8 mouse cellular contexts compared by ENCODE assay signal in the genomic region with DNA sequence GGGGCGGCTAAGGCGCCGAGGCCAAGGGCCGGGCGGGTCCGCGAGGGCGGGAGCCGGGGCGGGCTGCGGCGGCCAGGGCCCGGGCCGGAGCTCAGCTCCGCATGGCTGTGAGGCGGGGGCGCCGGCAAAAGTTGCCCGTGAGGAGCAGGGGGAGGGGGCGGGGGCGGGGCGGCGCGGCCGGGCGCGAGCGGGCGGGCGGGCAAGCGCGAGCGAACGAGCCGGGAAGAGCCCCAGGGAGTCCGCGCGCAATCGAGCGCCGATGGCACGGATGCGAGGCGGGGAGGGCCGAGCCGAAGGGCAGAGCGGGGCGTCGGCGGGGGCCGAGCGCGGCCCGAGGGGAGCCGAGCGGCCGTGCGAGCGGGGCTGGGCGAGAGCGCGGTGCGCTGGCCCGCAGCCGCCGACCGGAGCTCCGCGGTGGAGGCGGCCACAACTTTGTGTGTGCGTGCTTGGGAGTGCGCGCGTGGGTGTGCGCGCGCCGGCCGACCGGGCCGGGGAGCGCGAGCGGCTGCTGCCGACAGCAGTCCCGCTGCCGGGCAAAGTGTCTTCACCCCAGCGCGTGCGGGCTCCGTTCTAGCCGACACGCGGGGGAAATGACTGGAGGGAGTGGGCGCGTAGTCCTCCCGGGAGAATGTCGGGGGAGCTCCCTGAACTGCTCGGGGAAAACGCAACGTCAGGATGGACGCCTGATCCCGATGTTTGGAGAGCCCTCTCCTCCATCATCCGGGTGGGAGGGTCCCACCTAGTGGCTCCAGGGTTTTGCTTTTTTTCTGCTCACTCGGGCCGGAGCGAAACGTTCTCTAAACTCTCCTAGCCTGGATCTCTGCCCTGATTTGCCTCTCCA. TPM values are rescaled to one million over a fixed set of nuclear protein-coding genes. Genes with fewer than 3 reads are reported as not detected.
DNase-seq lines count a peak whose midpoint lies in the region; ATAC-seq and TF ChIP-seq lines count a peak whose summit lies in the region.

TSS of gene Hipk2 (minus strand) at position 95 of the 841 bp plus-strand sequence.

- H3K9me3 ChIP-seq in heart, embryonic 13.5 days, result no peaks in the 10 kb centered on the region
- H3K9me3 ChIP-seq in kidney, postnatal 0 days (replicated peaks; ENCODE audit: low read length), result no peaks in the 10 kb centered on the region
- H3K9me3 ChIP-seq in liver, embryonic 12.5 days (replicated peaks), result no peaks in the 10 kb centered on the region
- no peaks in the 10 kb centered on the region for H3K9me3 ChIP-seq in stomach, embryonic 14.5 days (ENCODE audit: control insufficient read depth, low read depth, low read length)

- H3K4me3 ChIP-seq in heart, embryonic 13.5 days, result peak within 1 kb of the TSS; percentile 100
- H3K4me3 ChIP-seq in kidney, postnatal 0 days (replicated peaks; ENCODE audit: low read depth, low read length), result peak within 1 kb of the TSS; percentile 100
- peak within 1 kb of the TSS; percentile 100 for H3K4me3 ChIP-seq in liver, embryonic 12.5 days
- peak within 1 kb of the TSS; percentile 67 for H3K4me3 ChIP-seq in stomach, embryonic 14.5 days (ENCODE audit: low read depth, low read length)

- H3K27ac ChIP-seq in heart, embryonic 13.5 days (replicated peaks), result peak within 1 kb of the TSS; percentile 91
- peak within 1 kb of the TSS; percentile 97 for H3K27ac ChIP-seq in kidney, postnatal 0 days
- H3K27ac ChIP-seq in liver, embryonic 12.5 days, result peak within 1 kb of the TSS; percentile 99
- peak within 1 kb of the TSS; percentile 88 for H3K27ac ChIP-seq in stomach, embryonic 14.5 days (ENCODE audit: low read length)

- H3K4me1 ChIP-seq in heart, embryonic 13.5 days, result peaks cover 34% of the 10 kb centered on the region
- peaks cover 13% of the 10 kb centered on the region; the same call in 1 of the 2 replicates for H3K4me1 ChIP-seq in kidney, postnatal 0 days (replicated peaks; ENCODE audit: insufficient read depth, low read length)
- H3K4me1 ChIP-seq in liver, embryonic 12.5 days, result peaks cover 56% of the 10 kb centered on the region
- H3K4me1 ChIP-seq in stomach, embryonic 14.5 days (ENCODE audit: control insufficient read depth, insufficient read depth, low read length), result peaks cover 28% of the 10 kb centered on the region

- DNase-seq in c-Kit-negative CD71-positive TER-119-positive erythroid progenitor cells, embryonic 14.5 days (ENCODE audit: low read depth, low spot score), result peak; percentile 58
- peak; percentile 31 for DNase-seq in fibroblast of lung, adult 2 months (ENCODE audit: low read depth)
- DNase-seq in kidney, postnatal 0 days (ENCODE audit: low spot score), result peak; percentile 94
- peak; percentile 53 to 69 for DNase-seq in natural killer cell, adult 2 months (ENCODE audit: low spot score in 2 of 2)

- peaks cover 6% of the 10 kb centered on the region; the same call in 1 of the 2 replicates for H3K27me3 ChIP-seq in heart, embryonic 13.5 days (replicated peaks)
- H3K27me3 ChIP-seq in kidney, postnatal 0 days (ENCODE audit: insufficient read depth, low read length), result no peaks in the 10 kb centered on the region
- H3K27me3 ChIP-seq in liver, embryonic 12.5 days (replicated peaks), result no peaks in the 10 kb centered on the region
- no peaks in the 10 kb centered on the region for H3K27me3 ChIP-seq in stomach, embryonic 14.5 days (ENCODE audit: control insufficient read depth, insufficient read depth, low read length)

- ATAC-seq in CD4-positive, CD25-positive, alpha-beta regulatory T cell, adult 4 months, result peak; percentile 75
- ATAC-seq in heart, embryonic 13.5 days (ENCODE audit: extremely low read depth, insufficient number of reproducible peaks, low FRiP score, low TSS enrichment), result peak; percentile 86
- peak; percentile 96 for ATAC-seq in kidney, postnatal 0 days (replicated peaks; ENCODE audit: low FRiP score, low read depth)
- peak; percentile 84 for ATAC-seq in liver, embryonic 12.5 days
- peak; percentile 91 for ATAC-seq in stomach, embryonic 14.5 days (ENCODE audit: insufficient number of reproducible peaks, insufficient read depth, low FRiP score, low read depth)

- peak within 1 kb of the TSS; percentile 100 for H3K9ac ChIP-seq in heart, embryonic 13.5 days
- peak within 1 kb of the TSS; percentile 100 for H3K9ac ChIP-seq in kidney, postnatal 0 days (ENCODE audit: low read depth, low read length)
- peak within 1 kb of the TSS; percentile 100 for H3K9ac ChIP-seq in liver, embryonic 12.5 days
- peak within 1 kb of the TSS; percentile 88 for H3K9ac ChIP-seq in stomach, embryonic 14.5 days (replicated peaks; ENCODE audit: low read depth, low read length)

- no peaks in the 10 kb centered on the region for H3K36me3 ChIP-seq in heart, embryonic 13.5 days
- no peaks in the 10 kb centered on the region for H3K36me3 ChIP-seq in kidney, postnatal 0 days (ENCODE audit: insufficient read depth, low read length)
- peaks cover 19% of the 10 kb centered on the region for H3K36me3 ChIP-seq in liver, embryonic 12.5 days
- no peaks in the 10 kb centered on the region; the same call in 1 of the 2 replicates for H3K36me3 ChIP-seq in stomach, embryonic 14.5 days (ENCODE audit: control insufficient read depth, insufficient read depth, low read length)

- H3K4me2 ChIP-seq in heart, embryonic 13.5 days, result peak within 1 kb of the TSS; percentile 85
- H3K4me2 ChIP-seq in kidney, postnatal 0 days (ENCODE audit: low read length), result peak within 1 kb of the TSS; percentile 70
- H3K4me2 ChIP-seq in liver, embryonic 12.5 days, result peak within 1 kb of the TSS; percentile 79
- H3K4me2 ChIP-seq in stomach, embryonic 14.5 days (replicated peaks; ENCODE audit: low read depth, low read length), result peak within 1 kb of the TSS; percentile 78

- under 1% methylated on average over 84 of the region's 108 CpGs for WGBS in heart, embryonic 13.5 days
- WGBS in kidney, postnatal 0 days, result 0% methylated on average over 80 of the region's 108 CpGs
- under 1% methylated on average over 93 of the region's 108 CpGs for WGBS in liver, embryonic 12.5 days (ENCODE audit: insufficient replicate concordance)
- under 1% methylated on average over 81 of the region's 108 CpGs for WGBS in stomach, embryonic 14.5 days

- TF ChIP-seq CTCF in kidney, postnatal 0 days (IDR thresholded peaks at IDR 0.05; ENCODE audit: low read depth), result peak; percentile 46

RNA-seq across cellular contexts. Expression of gene Hipk2, which starts in this region (rescaled TPM):
- 10 to 100 TPM; 16.1 to 16.5 TPM for polyA plus RNA-seq in CD4-positive, CD25-positive, alpha-beta regulatory T cell, adult 4 months (2017; shearing (Covaris generic))
- 9.5 and 10.4 TPM in 2 replicates for polyA plus RNA-seq in heart, embryonic 13.5 days (2015; fragmentation: Nextera tagmentation; extraction: Ambion mirVana)
- polyA plus RNA-seq in kidney, postnatal 0 days (2015; fragmentation: Nextera tagmentation; extraction: Ambion mirVana), result 20.4 and 23.1 TPM in 2 replicates
- polyA plus RNA-seq in liver, embryonic 12.5 days (2016; fragmentation: Nextera tagmentation; extraction: Ambion mirVana), result 26.8 and 28.9 TPM in 2 replicates
- 31.8 and 34.3 TPM in 2 replicates for polyA plus RNA-seq in stomach, embryonic 14.5 days (2014; fragmentation: Nextera tagmentation; extraction: Ambion mirVana)

Comparison
In these comparisons a context has a peak if more than half of its experiments do, and no peak if none do; other contexts are left out.
1. Peak in every context shown above with its lines: DNase-seq, ATAC-seq, H3K4me3 ChIP-seq and H3K27ac ChIP-seq.
2. DNase-seq: peak in every context shown above with its lines; median percentile 94 in kidney, postnatal 0 days; 61 in natural killer cell, adult 2 months; 58 in c-Kit-negative CD71-positive TER-119-positive erythroid progenitor cells, embryonic 14.5 days; 31 in fibroblast of lung, adult 2 months.